Mouse (Mus musculus) kidney, adult 8-10 months (tissue): ENCODE measurements at regions not wholly inside any gene's neighbourhood (a gene's known extent, or its start where the extent isn't known, plus 50 kb on each side); places are given as distances from the start of the nearest gene placed in this dataset.
"Not testable (repeated sequence)": the region's sequence is repeated elsewhere in the genome, so short reads cannot be mapped to it uniquely, and the experiment has no call there.

Experiments
- DNase-seq, 2 experiments: peaks; one replicate each; pipeline ENCODE4 v3.0.0; 2022

- no peak for DNase-seq
These were observed 77.7 kb downstream of the Amer1 start for GRCm38 (mm10) chrX:95366995-95367394.

- not testable (repeated sequence) for DNase-seq
These were observed 79.3 kb downstream of the Amer1 start for GRCm38 (mm10) chrX:95365326-95365725.

GRCm38 (mm10) chrX:95359053-95359452 lies 85.6 kb downstream of the Amer1 start:
- DNase-seq = peak; percentile 5 to 21
